Mouse (Mus musculus): ENCODE results near the gene Fam189b. TPM values are rescaled to one million over a fixed set of nuclear protein-coding genes. Genes with fewer than 3 reads are reported as not detected.

Fam189b gene
- total RNA-seq (2021) (1 to 10 TPM; 3.9 to 5.1 TPM), polyA plus RNA-seq (2012; rRNA removed) (12.8 and 18.0 TPM in 2 replicates)
- long read RNA-seq, partial matches to known transcripts: 3 of 5 reads
- long read RNA-seq, other reads (novel, unspliced or antisense): 1 of 5 reads

- WGBS: 10% methylated on average over 39 of the region's 39 CpGs
- peaks cover under 1% of the 10 kb centered on the region for H3K4me1 ChIP-seq (ENCODE audit: control insufficient read depth, insufficient read depth, low read length)
- no peaks in the 10 kb centered on the region; the same call in 1 of the 2 replicates for H3K36me3 ChIP-seq (ENCODE audit: control insufficient read depth, insufficient read depth, low read length)
- H3K9ac ChIP-seq (ENCODE audit: low read depth, low read length): peak within 1 kb of the TSS; percentile 61
- peak within 1 kb of the TSS; percentile 67 for H3K27ac ChIP-seq
- no peak for TF ChIP-seq CTCF (IDR thresholded peaks at IDR 0.05)
- peak; percentile 85 for TF ChIP-seq POLR2A (IDR thresholded peaks at IDR 0.05; ENCODE audit: insufficient read depth, low read depth, low read length)
- no peak for TF ChIP-seq EP300 (IDR thresholded peaks at IDR 0.05; ENCODE audit: insufficient read depth, low read depth, low read length)
- intact Hi-C loops (cut with DNase I): no loop called here
- H3K27me3 ChIP-seq (ENCODE audit: control insufficient read depth, insufficient read depth, low read length): no peaks in the 10 kb centered on the region
- peak within 1 kb of the TSS; percentile 77 for H3K4me3 ChIP-seq
- H3K79me2 ChIP-seq (replicated peaks; ENCODE audit: control insufficient read depth, insufficient read depth, low read length): no peaks in the 10 kb centered on the region
- peak; percentile 85 to 87 for DNase-seq
These were observed at the start of gene Fam189b for GRCm38 (mm10) chr3:89183058-89183958. TSS of gene Fam189b (plus strand) at chr3:89183143.

- H3K36me3 ChIP-seq (ENCODE audit: control insufficient read depth, insufficient read depth, low read length): no peaks in the 10 kb centered on the region
- 77% methylated on average over 1 of the region's 1 CpGs for WGBS
- H3K79me2 ChIP-seq (replicated peaks; ENCODE audit: control insufficient read depth, insufficient read depth, low read length): no peaks in the 10 kb centered on the region
- H3K4me1 ChIP-seq (ENCODE audit: control insufficient read depth, insufficient read depth, low read length): no peaks in the 10 kb centered on the region
- TF ChIP-seq CTCF (IDR thresholded peaks at IDR 0.05) (no peak), EP300 (IDR thresholded peaks at IDR 0.05; ENCODE audit: insufficient read depth, low read depth, low read length) (no peak), POLR2A (IDR thresholded peaks at IDR 0.05; ENCODE audit: insufficient read depth, low read depth, low read length) (no peak)
- H3K27me3 ChIP-seq (ENCODE audit: control insufficient read depth, insufficient read depth, low read length): no peaks in the 10 kb centered on the region
- H3K4me3 ChIP-seq: no peak overlapping the region
- no peak for DNase-seq
- intact Hi-C loops (cut with DNase I): no loop called here
- no peak overlapping the region for H3K27ac ChIP-seq
- H3K9ac ChIP-seq (ENCODE audit: low read depth, low read length): no peak overlapping the region
These were observed 49.2 kb upstream of the Fam189b start for GRCm38 (mm10) chr3:89133752-89134151.

GRCm38 (mm10) chr3:89135958-89136357 lies 47.0 kb upstream of the Fam189b start, which contains the start of gene Pklr:
TSS of gene Pklr (plus strand) at chr3:89136142.
- DNase-seq: no peak
- H3K27ac ChIP-seq: no peak within 1 kb of the TSS
- no peaks in the 10 kb centered on the region for H3K27me3 ChIP-seq (ENCODE audit: control insufficient read depth, insufficient read depth, low read length)
- H3K9ac ChIP-seq (ENCODE audit: low read depth, low read length): no peak within 1 kb of the TSS
- intact Hi-C loops (cut with DNase I): no loop called here
- H3K4me1 ChIP-seq (ENCODE audit: control insufficient read depth, insufficient read depth, low read length): no peaks in the 10 kb centered on the region
- no peak for TF ChIP-seq POLR2A (IDR thresholded peaks at IDR 0.05; ENCODE audit: insufficient read depth, low read depth, low read length)
- TF ChIP-seq EP300 (IDR thresholded peaks at IDR 0.05; ENCODE audit: insufficient read depth, low read depth, low read length): no peak
- TF ChIP-seq CTCF (IDR thresholded peaks at IDR 0.05): no peak
- H3K79me2 ChIP-seq (replicated peaks; ENCODE audit: control insufficient read depth, insufficient read depth, low read length): no peaks in the 10 kb centered on the region
- no peaks in the 10 kb centered on the region for H3K36me3 ChIP-seq (ENCODE audit: control insufficient read depth, insufficient read depth, low read length)
- no peak within 1 kb of the TSS for H3K4me3 ChIP-seq
- 42% methylated on average over 3 of the region's 3 CpGs for WGBS

GRCm38 (mm10) chr3:89136365-89136764 lies 46.6 kb upstream of the Fam189b start:
- H3K79me2 ChIP-seq (replicated peaks; ENCODE audit: control insufficient read depth, insufficient read depth, low read length): no peaks in the 10 kb centered on the region
- H3K27me3 ChIP-seq (ENCODE audit: control insufficient read depth, insufficient read depth, low read length): no peaks in the 10 kb centered on the region
- TF ChIP-seq CTCF (IDR thresholded peaks at IDR 0.05) (no peak), EP300 (IDR thresholded peaks at IDR 0.05; ENCODE audit: insufficient read depth, low read depth, low read length) (no peak), POLR2A (IDR thresholded peaks at IDR 0.05; ENCODE audit: insufficient read depth, low read depth, low read length) (no peak)
- no peak overlapping the region for H3K27ac ChIP-seq
- no peak overlapping the region for H3K9ac ChIP-seq (ENCODE audit: low read depth, low read length)
- H3K36me3 ChIP-seq (ENCODE audit: control insufficient read depth, insufficient read depth, low read length): no peaks in the 10 kb centered on the region
- no peak overlapping the region for H3K4me3 ChIP-seq
- intact Hi-C loops (cut with DNase I): no loop called here
- no peak for DNase-seq
- WGBS: 48% methylated on average over 9 of the region's 9 CpGs
- no peaks in the 10 kb centered on the region for H3K4me1 ChIP-seq (ENCODE audit: control insufficient read depth, insufficient read depth, low read length)

GRCm38 (mm10) chr3:89144821-89145220 lies 38.1 kb upstream of the Fam189b start:
- DNase-seq: no peak
- Histone ChIP-seq H3K4me3 (no peak overlapping the region), H3K27me3 (ENCODE audit: control insufficient read depth, insufficient read depth, low read length) (peaks cover 8% of the 10 kb centered on the region), H3K9ac (ENCODE audit: low read depth, low read length) (no peak overlapping the region), H3K79me2 (replicated peaks; ENCODE audit: control insufficient read depth, insufficient read depth, low read length) (no peaks in the 10 kb centered on the region), H3K27ac (no peak overlapping the region), H3K36me3 (ENCODE audit: control insufficient read depth, insufficient read depth, low read length) (no peaks in the 10 kb centered on the region), H3K4me1 (ENCODE audit: control insufficient read depth, insufficient read depth, low read length) (no peaks in the 10 kb centered on the region)
- intact Hi-C loops (cut with DNase I): no loop called here
- 71% methylated on average over 10 of the region's 10 CpGs for WGBS
- TF ChIP-seq POLR2A (IDR thresholded peaks at IDR 0.05; ENCODE audit: insufficient read depth, low read depth, low read length): no peak
- no peak for TF ChIP-seq EP300 (IDR thresholded peaks at IDR 0.05; ENCODE audit: insufficient read depth, low read depth, low read length)
- TF ChIP-seq CTCF (IDR thresholded peaks at IDR 0.05): no peak

GRCm38 (mm10) chr3:89145566-89145965 lies 37.4 kb upstream of the Fam189b start:
- WGBS: 71% methylated on average over 8 of the region's 8 CpGs
- H3K27me3 ChIP-seq (ENCODE audit: control insufficient read depth, insufficient read depth, low read length): peaks cover 8% of the 10 kb centered on the region
- no peak overlapping the region for H3K27ac ChIP-seq
- DNase-seq: no peak
- no peaks in the 10 kb centered on the region for H3K4me1 ChIP-seq (ENCODE audit: control insufficient read depth, insufficient read depth, low read length)
- intact Hi-C loops (cut with DNase I): no loop called here
- H3K9ac ChIP-seq (ENCODE audit: low read depth, low read length): no peak overlapping the region
- H3K79me2 ChIP-seq (replicated peaks; ENCODE audit: control insufficient read depth, insufficient read depth, low read length): no peaks in the 10 kb centered on the region
- no peak overlapping the region for H3K4me3 ChIP-seq
- TF ChIP-seq CTCF (IDR thresholded peaks at IDR 0.05) (no peak), EP300 (IDR thresholded peaks at IDR 0.05; ENCODE audit: insufficient read depth, low read depth, low read length) (no peak), POLR2A (IDR thresholded peaks at IDR 0.05; ENCODE audit: insufficient read depth, low read depth, low read length) (no peak)
- no peaks in the 10 kb centered on the region for H3K36me3 ChIP-seq (ENCODE audit: control insufficient read depth, insufficient read depth, low read length)
